ENCODE assay signal across 23 mouse cellular contexts in genomic region chr19:6478566-6478965, GRCm38 (mm10).
"Had no signal": no experiment of that assay in that cellular context is flagged by ENCODE, and none has a peak within 500 bp of the region (broad histone marks: within the 10 kb centered on the region; RNA-seq: fewer than 3 reads in every experiment).

No protein-coding gene starts in this region.

- ATAC-seq: hindbrain, postnatal 0 days; intestine, embryonic 16.5 days had no signal

- H3K9me3 ChIP-seq: heart, embryonic 13.5 days; heart, embryonic 15.5 days; hindbrain, embryonic 13.5 days; hindbrain, embryonic 15.5 days; limb, embryonic 10.5 days; limb, embryonic 12.5 days had no signal

- H3K27me3 ChIP-seq: hindbrain, embryonic 13.5 days; hindbrain, embryonic 15.5 days had no signal

- H3K36me3 ChIP-seq: heart, embryonic 13.5 days; heart, embryonic 15.5 days; limb, embryonic 10.5 days; limb, embryonic 12.5 days had no signal

- H3K4me3 ChIP-seq: heart, adult 2 months; heart, embryonic 13.5 days; heart, embryonic 15.5 days; hindbrain, embryonic 13.5 days; hindbrain, embryonic 15.5 days; layer of hippocampus, adult 2 months; left cerebral cortex, adult 2 months; limb, embryonic 10.5 days; limb, embryonic 12.5 days had no signal

- H3K4me2 ChIP-seq: heart, embryonic 11.5 days; heart, embryonic 13.5 days; heart, embryonic 15.5 days; hindbrain, embryonic 13.5 days; hindbrain, embryonic 15.5 days; limb, embryonic 12.5 days had no signal

- DNase-seq: gastrocnemius, postnatal 14 days; gastrocnemius, postnatal 36 days; heart, adult 11 months; heart, adult 2 months; heart, postnatal 14 days; heart, postnatal 36 days; kidney, adult 18-20 months; kidney, adult 8-10 months; kidney, postnatal 10 days; kidney, postnatal 25 days; kidney, postnatal 4 days; liver had no signal

- H3K9ac ChIP-seq: heart, embryonic 13.5 days; heart, embryonic 15.5 days; hindbrain, embryonic 13.5 days; hindbrain, embryonic 15.5 days; limb, embryonic 12.5 days had no signal

- H3K27ac ChIP-seq: heart, adult 2 months; heart, embryonic 13.5 days; heart, embryonic 15.5 days; hindbrain, embryonic 13.5 days; hindbrain, embryonic 15.5 days; hindbrain, postnatal 0 days; layer of hippocampus, adult 2 months; left cerebral cortex, adult 2 months; limb, embryonic 10.5 days; limb, embryonic 12.5 days had no signal
